Mouse (Mus musculus): ENCODE data around the gene Ftsj1. TPM values are rescaled to one million over a fixed set of nuclear protein-coding genes. Genes with fewer than 3 reads are reported as not detected.
A peak's percentile ranks its signal among the peaks of the same experiment; 100 is the strongest.

Gene Ftsj1
- polyA plus RNA-seq, 1 experiment from 2014 or later = 42.8 TPM

DNA sequence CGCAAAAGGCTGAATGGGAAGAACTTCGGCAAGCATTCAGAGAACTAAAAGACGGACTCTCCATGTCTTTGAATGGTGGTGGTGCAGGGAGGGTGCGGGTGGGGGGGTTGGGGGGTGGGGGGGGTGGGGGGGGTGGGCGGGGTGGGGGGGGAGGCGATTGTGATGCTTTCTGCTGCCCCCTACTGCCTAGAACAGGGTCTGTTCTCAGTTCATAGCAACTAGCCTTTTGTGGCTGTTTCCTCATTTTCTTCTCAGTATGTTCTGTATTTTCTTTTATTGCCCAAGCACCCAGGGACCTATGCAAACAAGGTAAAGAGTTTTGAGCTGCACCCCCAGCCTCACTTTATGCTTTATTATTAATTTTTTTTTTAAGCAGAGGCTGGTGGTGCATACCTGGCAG, 3.6 kb upstream of the Ftsj1 start:
- DNase-seq (ENCODE audit: low spot score) = no peak
- WGBS = 22% methylated on average over 3 of the region's 6 CpGs
- no peaks in the 10 kb centered on the region for H3K27me3 ChIP-seq (ENCODE audit: control insufficient read depth, insufficient read depth, low read length)
- H3K4me3 ChIP-seq (ENCODE audit: low read depth, low read length) = no peak overlapping the region
- ATAC-seq (ENCODE audit: low FRiP score) = no peak
- H3K4me1 ChIP-seq (replicated peaks; ENCODE audit: control insufficient read depth, insufficient read depth, low read length) = no peaks in the 10 kb centered on the region
- no peaks in the 10 kb centered on the region for H3K9me3 ChIP-seq (ENCODE audit: control insufficient read depth, low read length)
- H3K9ac ChIP-seq (ENCODE audit: low read depth, low read length) = no peak overlapping the region
- no peak overlapping the region for H3K27ac ChIP-seq (ENCODE audit: low read depth, low read length)
- H3K4me2 ChIP-seq (replicated peaks; ENCODE audit: low read depth, low read length) = no peak overlapping the region
- no peaks in the 10 kb centered on the region for H3K36me3 ChIP-seq (ENCODE audit: control insufficient read depth, insufficient read depth, low read length)

DNA sequence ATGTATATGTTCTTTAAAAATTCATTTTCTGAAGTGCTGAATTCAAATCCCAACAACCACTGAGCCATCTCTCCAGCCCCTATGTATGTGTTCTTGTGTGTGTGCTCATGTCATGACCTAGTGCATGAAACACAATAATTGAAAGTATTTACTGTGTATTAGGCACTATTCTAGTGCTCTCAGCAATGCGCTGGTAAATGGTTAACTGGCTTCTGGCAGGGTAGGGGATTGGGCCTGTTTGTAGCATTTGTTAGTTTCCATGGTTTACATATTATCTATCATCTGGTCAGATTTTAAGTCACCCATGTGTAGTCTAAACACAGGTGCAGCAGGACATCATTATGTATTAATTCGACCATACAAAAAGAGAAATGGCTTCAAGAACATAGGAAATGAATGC, 1.5 kb upstream of the Ftsj1 start:
- Histone ChIP-seq H3K36me3 (ENCODE audit: control insufficient read depth, insufficient read depth, low read length) (no peaks in the 10 kb centered on the region), H3K9ac (ENCODE audit: low read depth, low read length) (no peak overlapping the region), H3K27me3 (ENCODE audit: control insufficient read depth, insufficient read depth, low read length) (no peaks in the 10 kb centered on the region), H3K4me1 (replicated peaks; ENCODE audit: control insufficient read depth, insufficient read depth, low read length) (no peaks in the 10 kb centered on the region), H3K4me3 (ENCODE audit: low read depth, low read length) (no peak overlapping the region), H3K27ac (ENCODE audit: low read depth, low read length) (no peak overlapping the region), H3K9me3 (ENCODE audit: control insufficient read depth, low read length) (no peaks in the 10 kb centered on the region), H3K4me2 (replicated peaks; ENCODE audit: low read depth, low read length) (no peak overlapping the region)
- no peak for DNase-seq (ENCODE audit: low spot score)
- no peak for ATAC-seq (ENCODE audit: low FRiP score)
- WGBS = 84% methylated on average over 2 of the region's 2 CpGs

DNA sequence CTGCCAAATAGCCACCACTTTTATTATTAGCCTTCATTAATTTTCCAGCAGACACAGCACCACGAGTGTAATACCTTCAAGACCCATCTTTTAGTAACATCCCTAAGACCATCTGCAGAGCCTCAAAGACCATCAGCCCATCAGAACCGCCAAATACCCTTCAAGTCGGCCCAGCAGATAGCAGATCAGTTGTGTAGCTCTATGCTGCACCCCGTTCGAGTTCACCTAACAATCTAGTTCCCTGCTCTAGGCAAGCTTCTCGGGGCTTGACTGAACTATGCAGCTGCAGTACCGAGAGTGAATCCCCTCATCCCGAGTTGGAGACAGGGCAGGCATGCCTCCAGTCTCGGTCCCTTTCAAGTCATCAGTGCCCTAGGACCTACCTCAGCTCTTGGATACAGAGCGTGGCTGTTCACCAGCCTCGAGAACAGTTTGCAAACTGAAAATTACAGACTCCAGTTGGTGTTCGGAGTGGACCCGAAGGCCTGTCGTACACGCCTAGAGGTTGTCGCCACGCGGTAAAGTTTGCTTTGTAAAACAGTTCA, 345 bp downstream of the Ftsj1 start:
- Histone ChIP-seq H3K9ac (ENCODE audit: low read depth, low read length) (peak overlapping the region; percentile 63), H3K9me3 (ENCODE audit: control insufficient read depth, low read length) (no peaks in the 10 kb centered on the region), H3K4me3 (ENCODE audit: low read depth, low read length) (peak overlapping the region; percentile 48), H3K4me2 (replicated peaks; ENCODE audit: low read depth, low read length) (peak overlapping the region; percentile 43), H3K27me3 (ENCODE audit: control insufficient read depth, insufficient read depth, low read length) (no peaks in the 10 kb centered on the region), H3K36me3 (ENCODE audit: control insufficient read depth, insufficient read depth, low read length) (no peaks in the 10 kb centered on the region), H3K27ac (ENCODE audit: low read depth, low read length) (no peak overlapping the region), H3K4me1 (replicated peaks; ENCODE audit: control insufficient read depth, insufficient read depth, low read length) (no peaks in the 10 kb centered on the region)
- WGBS = 11% methylated on average over 18 of the region's 18 CpGs
- DNase-seq (ENCODE audit: low spot score) (no peak), ATAC-seq (ENCODE audit: low FRiP score) (peak; percentile 63)

DNA sequence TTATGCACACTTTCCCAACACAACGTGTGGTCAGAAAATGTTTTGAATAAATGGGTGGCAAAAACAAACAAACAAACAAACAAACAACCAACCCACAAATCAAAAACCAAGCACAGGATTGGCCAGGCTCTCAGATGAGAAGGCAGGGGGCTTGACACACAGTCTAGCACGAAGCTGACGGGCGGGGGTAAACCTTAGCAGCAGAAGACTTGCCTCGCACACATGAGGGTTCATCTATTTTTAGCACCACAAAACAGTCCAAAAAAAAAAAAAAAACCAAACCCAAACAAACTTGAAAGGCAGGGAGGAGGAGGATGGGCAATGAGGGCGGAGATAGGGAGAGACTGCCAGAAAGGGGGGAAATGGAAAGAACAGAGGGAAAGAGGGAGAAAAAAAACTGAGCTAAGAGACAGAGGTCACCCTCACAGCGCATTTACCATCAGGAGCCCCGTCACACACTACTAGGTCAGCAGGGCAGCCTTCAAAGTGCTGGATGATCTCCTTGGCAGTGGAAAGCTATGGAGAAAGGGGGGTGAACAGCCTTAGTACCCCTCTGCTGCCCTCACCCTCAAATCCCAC, 3.6 kb downstream of the Ftsj1 start:
- Histone ChIP-seq H3K27me3 (ENCODE audit: control insufficient read depth, insufficient read depth, low read length) (no peaks in the 10 kb centered on the region), H3K9ac (ENCODE audit: low read depth, low read length) (no peak overlapping the region), H3K9me3 (ENCODE audit: control insufficient read depth, low read length) (no peaks in the 10 kb centered on the region), H3K4me2 (replicated peaks; ENCODE audit: low read depth, low read length) (no peak overlapping the region), H3K36me3 (ENCODE audit: control insufficient read depth, insufficient read depth, low read length) (no peaks in the 10 kb centered on the region), H3K4me1 (replicated peaks; ENCODE audit: control insufficient read depth, insufficient read depth, low read length) (no peaks in the 10 kb centered on the region), H3K4me3 (ENCODE audit: low read depth, low read length) (no peak overlapping the region), H3K27ac (ENCODE audit: low read depth, low read length) (no peak overlapping the region)
- WGBS = 91% methylated on average over 8 of the region's 8 CpGs
- no peak for DNase-seq (ENCODE audit: low spot score)
- ATAC-seq (ENCODE audit: low FRiP score) = no peak

DNA sequence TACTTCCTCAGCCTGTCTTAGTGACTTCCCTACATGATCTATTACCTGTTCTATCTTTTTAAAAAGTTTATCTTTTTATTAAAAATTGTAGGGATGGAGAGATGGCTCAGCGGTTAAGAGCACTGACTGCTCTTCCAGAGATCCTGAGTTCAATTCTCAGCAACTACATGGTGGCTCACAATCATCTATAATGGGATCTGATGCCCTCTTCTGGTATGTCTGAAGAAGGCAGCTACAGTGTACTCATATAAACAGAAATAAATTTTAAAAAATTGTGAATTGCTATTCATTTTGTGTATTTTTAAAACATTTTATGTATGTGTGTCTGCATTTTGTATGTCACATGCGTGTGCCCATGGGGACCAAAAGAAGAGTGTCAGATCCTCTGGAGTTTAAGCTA, 4.5 kb downstream of the Ftsj1 start:
- ATAC-seq (ENCODE audit: low FRiP score) (no peak), DNase-seq (ENCODE audit: low spot score) (no peak)
- H3K9me3 ChIP-seq (ENCODE audit: control insufficient read depth, low read length) = no peaks in the 10 kb centered on the region
- no peaks in the 10 kb centered on the region for H3K27me3 ChIP-seq (ENCODE audit: control insufficient read depth, insufficient read depth, low read length)
- H3K4me2 ChIP-seq (replicated peaks; ENCODE audit: low read depth, low read length) = no peak overlapping the region
- H3K9ac ChIP-seq (ENCODE audit: low read depth, low read length) = no peak overlapping the region
- no peaks in the 10 kb centered on the region for H3K4me1 ChIP-seq (replicated peaks; ENCODE audit: control insufficient read depth, insufficient read depth, low read length)
- H3K27ac ChIP-seq (ENCODE audit: low read depth, low read length) = no peak overlapping the region
- 93% methylated on average over 2 of the region's 2 CpGs for WGBS
- no peak overlapping the region for H3K4me3 ChIP-seq (ENCODE audit: low read depth, low read length)
- no peaks in the 10 kb centered on the region for H3K36me3 ChIP-seq (ENCODE audit: control insufficient read depth, insufficient read depth, low read length)

DNA sequence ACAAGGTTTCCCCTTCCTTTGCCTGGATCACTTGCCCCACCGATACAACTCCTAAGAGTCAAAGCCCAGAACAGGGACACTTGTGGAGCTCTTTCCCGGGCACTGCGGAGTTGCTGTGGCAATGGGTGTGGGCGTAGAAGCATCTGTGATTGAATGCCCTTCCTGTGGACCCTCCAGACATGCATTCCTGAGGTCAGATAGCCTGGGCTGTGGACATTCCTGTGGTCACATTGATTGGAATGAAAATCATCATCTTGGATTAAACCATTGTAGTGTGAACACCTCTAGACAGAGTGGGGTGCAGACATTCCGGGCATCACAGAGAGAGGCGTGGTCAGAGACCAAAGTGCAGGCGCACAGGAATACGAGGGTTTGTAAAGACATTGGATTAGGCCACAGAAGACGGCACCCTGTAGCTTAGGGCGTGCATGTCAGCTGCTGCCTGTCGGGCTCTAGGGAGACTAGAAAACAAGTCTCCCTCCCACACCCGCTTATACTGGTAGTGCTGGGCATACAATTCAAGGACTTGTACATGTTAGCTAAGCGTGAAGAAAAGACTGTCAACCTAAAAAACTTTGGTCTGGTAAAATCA, 13.3 kb downstream of the Ftsj1 start:
- 62% methylated on average over 13 of the region's 13 CpGs for WGBS
- Histone ChIP-seq H3K4me2 (replicated peaks; ENCODE audit: low read depth, low read length) (no peak overlapping the region), H3K27ac (ENCODE audit: low read depth, low read length) (no peak overlapping the region), H3K27me3 (ENCODE audit: control insufficient read depth, insufficient read depth, low read length) (no peaks in the 10 kb centered on the region), H3K36me3 (ENCODE audit: control insufficient read depth, insufficient read depth, low read length) (no peaks in the 10 kb centered on the region), H3K9ac (ENCODE audit: low read depth, low read length) (no peak overlapping the region), H3K4me1 (replicated peaks; ENCODE audit: control insufficient read depth, insufficient read depth, low read length) (no peaks in the 10 kb centered on the region), H3K4me3 (ENCODE audit: low read depth, low read length) (no peak overlapping the region), H3K9me3 (ENCODE audit: control insufficient read depth, low read length) (no peaks in the 10 kb centered on the region)
- DNase-seq (ENCODE audit: low spot score) (no peak), ATAC-seq (ENCODE audit: low FRiP score) (no peak)

DNA sequence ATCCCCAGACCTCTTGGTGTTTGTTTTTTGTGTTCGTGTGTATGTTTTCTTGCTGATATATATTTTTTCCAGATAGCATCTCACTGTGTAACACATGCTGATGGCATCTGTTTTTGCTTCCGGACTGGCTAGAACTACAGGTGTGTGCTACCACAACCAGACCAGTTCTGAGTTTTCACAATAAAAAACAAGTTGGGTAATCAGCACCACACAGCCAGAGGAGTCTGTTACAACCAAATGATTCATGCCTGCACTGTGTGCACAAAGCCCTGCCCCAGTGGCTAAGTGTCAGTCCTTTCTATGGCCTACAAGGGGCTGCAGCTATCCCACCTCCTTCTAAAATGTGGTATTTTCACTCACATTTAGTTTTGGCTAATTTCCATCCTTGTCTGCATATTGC, 15.5 kb downstream of the Ftsj1 start:
- Histone ChIP-seq H3K27me3 (ENCODE audit: control insufficient read depth, insufficient read depth, low read length) (no peaks in the 10 kb centered on the region), H3K27ac (ENCODE audit: low read depth, low read length) (no peak overlapping the region), H3K9me3 (ENCODE audit: control insufficient read depth, low read length) (no peaks in the 10 kb centered on the region), H3K36me3 (ENCODE audit: control insufficient read depth, insufficient read depth, low read length) (no peaks in the 10 kb centered on the region), H3K4me2 (replicated peaks; ENCODE audit: low read depth, low read length) (no peak overlapping the region), H3K4me3 (ENCODE audit: low read depth, low read length) (no peak overlapping the region), H3K4me1 (replicated peaks; ENCODE audit: control insufficient read depth, insufficient read depth, low read length) (no peaks in the 10 kb centered on the region), H3K9ac (ENCODE audit: low read depth, low read length) (no peak overlapping the region)
- DNase-seq (ENCODE audit: low spot score) (no peak), ATAC-seq (ENCODE audit: low FRiP score) (no peak)
- WGBS = 93% methylated on average over 2 of the region's 2 CpGs

DNA sequence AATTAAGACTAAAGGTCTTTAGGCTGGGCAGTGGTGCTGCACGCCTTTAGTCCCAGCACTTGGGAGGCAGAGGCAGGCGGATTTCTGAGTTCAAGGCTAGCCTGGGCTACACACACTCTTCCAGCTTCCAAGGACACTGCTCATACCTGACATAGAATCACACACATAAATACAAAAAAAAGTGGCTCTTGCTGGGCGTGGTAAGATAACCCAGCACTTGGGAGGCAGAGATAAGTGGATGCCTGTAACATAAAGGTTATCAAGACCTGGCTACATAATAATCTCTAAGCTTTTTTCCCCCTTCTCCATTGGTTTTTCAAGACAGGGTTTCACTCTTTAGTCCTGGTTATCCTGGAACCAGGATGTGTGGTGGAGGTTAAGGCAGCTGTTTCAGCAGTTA, 18.6 kb downstream of the Ftsj1 start:
- Histone ChIP-seq H3K4me2 (replicated peaks; ENCODE audit: low read depth, low read length) (no peak overlapping the region), H3K9me3 (ENCODE audit: control insufficient read depth, low read length) (no peaks in the 10 kb centered on the region), H3K4me3 (ENCODE audit: low read depth, low read length) (no peak overlapping the region), H3K27me3 (ENCODE audit: control insufficient read depth, insufficient read depth, low read length) (no peaks in the 10 kb centered on the region), H3K9ac (ENCODE audit: low read depth, low read length) (no peak overlapping the region), H3K4me1 (replicated peaks; ENCODE audit: control insufficient read depth, insufficient read depth, low read length) (no peaks in the 10 kb centered on the region), H3K36me3 (ENCODE audit: control insufficient read depth, insufficient read depth, low read length) (no peaks in the 10 kb centered on the region), H3K27ac (ENCODE audit: low read depth, low read length) (no peak overlapping the region)
- no peak for ATAC-seq (ENCODE audit: low FRiP score)
- DNase-seq (ENCODE audit: low spot score) = no peak
- WGBS = 86% methylated on average over 3 of the region's 3 CpGs

DNA sequence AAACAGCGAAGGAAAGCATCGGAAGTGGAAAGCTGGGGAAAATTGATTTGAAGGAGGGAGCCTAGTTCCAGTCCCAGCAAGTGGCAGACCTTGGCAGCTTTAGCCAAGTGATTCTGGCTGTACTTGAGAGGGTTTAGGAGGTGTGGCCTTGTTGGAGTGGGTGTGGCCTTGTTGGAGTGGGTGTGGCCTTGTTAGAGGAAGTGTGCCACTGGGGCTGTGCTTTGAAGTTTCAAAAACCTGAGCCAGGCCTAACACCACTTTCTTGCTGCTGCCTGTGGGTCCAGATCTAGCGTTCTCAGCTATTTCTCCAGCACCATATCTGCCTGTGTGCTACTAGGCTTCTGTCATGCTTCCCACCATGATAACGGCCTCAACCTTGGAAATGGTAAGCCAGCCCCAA, 21.9 kb downstream of the Ftsj1 start:
- no peak overlapping the region for H3K4me2 ChIP-seq (replicated peaks; ENCODE audit: low read depth, low read length)
- no peaks in the 10 kb centered on the region for H3K4me1 ChIP-seq (replicated peaks; ENCODE audit: control insufficient read depth, insufficient read depth, low read length)
- no peak for ATAC-seq (ENCODE audit: low FRiP score)
- no peaks in the 10 kb centered on the region for H3K9me3 ChIP-seq (ENCODE audit: control insufficient read depth, low read length)
- no peak overlapping the region for H3K4me3 ChIP-seq (ENCODE audit: low read depth, low read length)
- H3K9ac ChIP-seq (ENCODE audit: low read depth, low read length) = no peak overlapping the region
- H3K27me3 ChIP-seq (ENCODE audit: control insufficient read depth, insufficient read depth, low read length) = no peaks in the 10 kb centered on the region
- 68% methylated on average over 4 of the region's 4 CpGs for WGBS
- no peaks in the 10 kb centered on the region for H3K36me3 ChIP-seq (ENCODE audit: control insufficient read depth, insufficient read depth, low read length)
- no peak overlapping the region for H3K27ac ChIP-seq (ENCODE audit: low read depth, low read length)
- DNase-seq (ENCODE audit: low spot score) = no peak
